Mouse (Mus musculus) erythroid progenitor cell, adult 5-6 weeks (primary cell): ENCODE measurements around the gene Slc27a4. TPM values are rescaled to one million over a fixed set of nuclear protein-coding genes. Genes with fewer than 3 reads are reported as not detected.

ENCODE experiments used
- ATAC-seq: replicated peaks from 2 replicates; pipeline ENCODE4 v1.8.0; 2016; ENCODE audit warnings: moderate number of reproducible peaks, mild to moderate bottlenecking, moderate TSS enrichment, inconsistent platforms; ENCODE audit not compliant: poor library complexity, low FRiP score, severe bottlenecking
- total RNA-seq, 2 experiments: library from RNA; stranded (forward) in 1 of 2; stranded (reverse) in 1 of 2; fragments of 150-400 nt in 1 of 2; fragments of 186-747, 209-891 nt in 1 of 2; gene quantifications; 2 replicates each; pipeline versions ENCODE4 v1.2.3 to v1.2.4; 2015 to 2017; ENCODE audit warnings: low replicate concordance in 2 of 2

The Slc27a4 gene
- total RNA-seq, 2 experiments from 2014 or later: 2.0 to 4.6 TPM

GRCm38 (mm10) chr2:29817426-29818232, 15.2 kb downstream of the Slc27a4 start:
- ATAC-seq: peak; percentile 80

DNA sequence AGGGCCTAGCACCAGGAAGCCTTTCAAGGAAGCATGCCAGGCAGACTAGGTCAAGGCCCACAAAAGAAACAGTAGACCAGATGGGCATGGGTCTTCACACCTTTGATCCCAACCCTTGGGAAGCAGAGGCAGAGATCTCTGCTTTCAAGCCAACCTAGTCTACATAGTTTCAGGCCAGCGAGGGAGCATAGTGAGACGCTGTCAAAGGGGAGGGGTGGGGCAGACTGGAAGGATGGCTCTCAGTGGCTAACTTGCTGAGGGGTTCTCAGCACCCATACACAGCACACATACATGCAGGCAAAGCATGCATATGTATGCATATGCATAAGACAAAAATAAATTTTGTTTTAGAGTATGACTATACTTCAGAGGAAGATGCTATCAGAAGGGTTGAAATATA, 16.9 kb downstream of the Slc27a4 start:
- ATAC-seq: no peak

GRCm38 (mm10) chr2:29820025-29820817, 17.8 kb downstream of the Slc27a4 start, which contains the start of gene Urm1:
Urm1 (plus strand) TSS chr2:29820075.
- ATAC-seq: peak; percentile 44

DNA sequence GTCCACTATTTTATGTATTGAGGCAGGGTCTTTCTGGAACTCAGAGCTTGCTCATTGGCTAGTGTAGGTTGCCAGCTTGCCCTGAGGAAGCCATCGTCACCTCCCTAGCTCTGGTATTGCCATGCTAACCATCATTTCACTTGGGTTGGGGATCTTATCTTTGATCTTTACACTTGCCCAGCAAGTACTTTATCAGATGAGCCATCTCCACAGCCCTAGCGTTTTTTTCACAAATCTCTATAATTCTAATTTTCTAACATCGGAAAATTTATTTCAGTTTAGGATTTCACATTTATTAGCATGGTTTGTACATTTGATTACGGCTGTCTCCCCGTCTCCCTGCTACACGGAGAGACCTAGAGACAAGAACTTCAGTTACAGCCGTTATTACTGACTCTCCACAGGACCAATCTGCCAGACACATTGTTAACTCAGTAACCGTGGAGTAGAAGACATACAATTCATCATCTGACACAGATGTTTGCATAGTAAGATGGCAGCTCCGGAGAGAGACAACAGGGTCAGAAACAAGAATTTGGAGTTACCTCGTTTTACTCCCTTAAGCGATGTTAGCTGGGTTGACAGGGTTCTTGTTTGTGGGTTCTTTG, 24.0 kb downstream of the Slc27a4 start:
- peak; percentile 21 for ATAC-seq

DNA sequence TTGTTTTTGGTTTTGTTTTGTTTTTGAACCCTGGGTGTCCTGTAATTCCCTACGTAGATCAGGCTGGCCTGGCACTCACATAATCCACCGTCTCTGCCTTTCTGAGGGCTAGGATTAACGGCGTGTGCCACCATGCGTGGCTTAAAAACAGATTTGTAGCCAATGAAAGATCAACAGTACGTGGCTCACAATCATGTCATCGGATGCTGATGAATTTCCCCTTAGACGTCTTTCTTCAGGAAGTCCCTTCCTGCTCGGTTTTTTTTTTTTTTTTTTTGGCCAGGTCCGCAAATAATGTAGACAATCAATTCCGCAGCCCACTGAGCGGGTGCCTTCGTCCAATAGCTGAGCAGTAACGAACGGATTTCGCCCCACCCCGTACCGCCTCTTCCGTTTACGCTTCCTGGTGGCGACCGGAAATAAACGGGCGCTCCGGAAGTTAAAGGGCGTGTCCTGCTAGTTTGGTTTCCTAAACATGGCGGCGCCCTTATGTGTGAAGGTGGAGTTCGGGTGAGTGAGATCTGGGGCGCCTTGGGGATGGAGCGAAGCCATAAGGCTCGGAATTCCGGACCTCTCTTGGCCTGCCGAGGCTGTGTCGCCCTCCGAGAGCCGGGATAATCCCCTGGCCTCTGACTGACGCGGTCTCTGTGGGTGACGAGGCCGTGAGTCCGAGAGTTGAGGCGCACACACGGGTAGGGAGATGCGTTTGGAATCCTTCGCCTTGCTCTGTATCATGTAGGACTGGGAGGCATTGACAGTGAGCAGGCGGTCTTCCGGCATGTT, 24.7 kb downstream of the Slc27a4 start:
- ATAC-seq: peak; percentile 99

- ATAC-seq: peak; percentile 5; the same call in 1 of the 2 replicates
These were observed 25.2 kb downstream of the Slc27a4 start for GRCm38 (mm10) chr2:29827709-29828024.

DNA sequence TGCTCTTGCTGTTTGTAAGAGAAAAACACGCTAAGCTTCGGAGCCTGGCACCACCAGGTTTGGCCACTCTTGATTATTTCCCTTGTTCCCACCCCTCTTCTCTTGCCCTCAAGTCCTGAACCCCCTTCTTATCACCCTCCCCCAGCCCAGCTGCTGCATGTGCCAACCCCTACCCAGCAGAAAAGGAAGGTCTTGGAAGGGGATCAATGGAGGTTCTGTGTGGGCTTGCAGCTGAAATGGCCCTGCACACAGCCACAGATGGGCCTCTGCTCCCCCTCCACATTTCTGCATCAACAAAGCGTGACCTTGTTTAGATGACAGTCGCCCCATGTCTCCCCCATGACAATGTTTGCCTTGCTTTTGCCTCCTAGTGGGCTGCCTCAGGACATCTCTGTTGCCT, 28.7 kb downstream of the Slc27a4 start:
- no peak for ATAC-seq

DNA sequence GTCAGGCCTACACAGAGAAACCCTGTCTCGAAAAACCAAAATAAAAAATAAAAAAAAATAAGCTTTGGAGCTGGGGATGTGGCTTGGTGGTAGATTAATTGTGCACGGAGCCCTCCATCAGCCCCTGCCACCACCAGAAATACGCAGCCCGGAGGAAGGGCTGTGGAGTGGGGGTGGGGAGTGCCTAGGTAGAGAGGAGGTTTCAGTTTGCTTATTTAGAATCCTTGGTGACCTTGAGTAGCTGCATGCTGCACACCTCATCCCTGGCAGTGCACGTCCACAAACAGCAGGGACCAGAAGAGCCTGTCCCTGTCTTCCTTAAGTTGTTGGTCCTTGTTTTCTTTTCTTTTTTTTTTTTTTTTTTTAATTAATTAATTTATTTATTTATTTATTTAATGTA, 31.4 kb downstream of the Slc27a4 start:
- no peak for ATAC-seq

DNA sequence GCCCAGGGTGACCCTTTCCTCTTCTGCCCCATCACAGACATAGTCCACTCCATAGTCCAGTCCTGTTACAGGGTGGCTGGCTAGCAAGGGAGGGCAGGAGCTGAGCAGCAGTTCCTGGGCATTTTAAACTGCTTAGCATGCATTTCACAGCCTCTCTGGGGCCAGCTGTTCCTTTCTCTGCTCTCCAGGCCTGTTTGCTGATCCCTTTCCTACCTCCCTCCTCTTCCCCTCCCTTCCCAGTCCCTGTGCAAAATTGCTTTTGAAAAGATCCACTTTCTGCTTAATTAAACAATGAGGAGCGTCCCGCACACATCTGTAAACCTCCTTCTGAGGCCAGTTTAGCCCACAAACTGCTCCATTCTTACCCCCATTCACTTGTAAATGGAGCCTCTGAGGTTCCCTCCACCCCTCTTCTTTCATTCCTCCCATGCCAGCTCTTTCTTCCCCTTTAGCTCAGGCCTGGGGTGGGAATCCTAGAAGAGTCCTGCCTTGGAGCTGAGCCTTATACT, 33.0 kb downstream of the Slc27a4 start:
- no peak for ATAC-seq

DNA sequence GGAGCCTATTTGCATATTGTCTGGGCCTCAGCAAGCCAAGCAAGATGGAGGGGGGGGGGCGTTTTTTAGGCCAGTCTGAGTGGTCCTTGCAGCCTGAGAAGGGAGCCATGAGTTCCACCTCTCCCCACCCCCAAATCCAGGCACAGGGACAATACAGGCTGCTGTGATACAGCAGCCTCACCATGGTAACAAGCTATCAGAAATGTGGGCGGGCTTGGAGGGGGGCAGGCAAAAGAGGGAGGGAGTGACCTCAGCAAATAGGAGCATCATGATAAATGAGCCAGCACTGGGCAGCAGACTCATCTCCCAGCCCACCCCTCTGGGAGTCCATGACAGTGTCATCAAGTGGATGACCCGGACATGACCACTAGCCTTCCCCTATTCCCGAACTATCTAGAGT, 37.0 kb downstream of the Slc27a4 start:
- ATAC-seq: no peak

DNA sequence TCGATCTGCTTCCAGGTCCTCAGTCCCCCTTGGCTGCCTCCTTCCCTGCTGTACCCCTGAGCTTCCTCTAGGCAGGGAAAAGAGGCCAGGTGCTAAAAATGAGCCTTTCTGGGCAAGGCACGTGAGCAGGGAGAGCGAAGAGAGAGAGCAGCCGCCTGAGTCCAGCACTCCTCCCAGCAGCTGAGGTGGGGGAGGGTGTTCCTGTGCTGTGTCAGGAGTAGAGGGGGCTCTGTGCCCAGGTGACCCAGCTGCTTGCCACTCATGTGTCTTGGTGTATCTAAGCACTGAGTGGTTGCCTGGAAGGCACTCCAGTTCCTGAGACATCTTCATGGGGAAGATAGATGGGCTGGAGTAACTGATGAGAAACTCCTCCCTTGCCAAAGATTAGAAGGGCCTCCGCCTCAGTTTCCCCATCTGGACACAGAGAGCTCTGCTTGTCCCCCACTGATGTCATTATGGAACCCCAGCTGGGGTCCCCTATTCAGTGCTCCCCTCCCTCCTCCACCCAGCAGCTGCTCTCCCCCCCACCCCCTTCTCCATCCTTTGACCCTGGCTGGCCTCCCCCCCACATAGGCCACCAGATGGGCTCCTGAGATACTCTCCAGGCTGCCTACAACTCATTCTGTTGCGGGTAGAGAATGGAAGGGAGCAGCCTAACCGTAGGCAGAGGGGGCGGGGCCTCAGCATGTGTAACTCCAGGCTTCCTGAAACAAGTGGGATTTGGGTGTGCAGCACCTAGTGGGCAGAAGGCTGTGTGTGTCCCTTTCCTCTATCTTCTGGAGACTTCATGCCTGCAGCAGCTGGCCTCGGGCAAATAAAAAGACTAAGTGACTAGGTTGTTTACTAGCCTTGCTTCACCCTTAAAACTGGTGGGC, 41.0 kb downstream of the Slc27a4 start:
- ATAC-seq: no peak

GRCm38 (mm10) chr2:29844115-29844514, 41.7 kb downstream of the Slc27a4 start:
- ATAC-seq: no peak

DNA sequence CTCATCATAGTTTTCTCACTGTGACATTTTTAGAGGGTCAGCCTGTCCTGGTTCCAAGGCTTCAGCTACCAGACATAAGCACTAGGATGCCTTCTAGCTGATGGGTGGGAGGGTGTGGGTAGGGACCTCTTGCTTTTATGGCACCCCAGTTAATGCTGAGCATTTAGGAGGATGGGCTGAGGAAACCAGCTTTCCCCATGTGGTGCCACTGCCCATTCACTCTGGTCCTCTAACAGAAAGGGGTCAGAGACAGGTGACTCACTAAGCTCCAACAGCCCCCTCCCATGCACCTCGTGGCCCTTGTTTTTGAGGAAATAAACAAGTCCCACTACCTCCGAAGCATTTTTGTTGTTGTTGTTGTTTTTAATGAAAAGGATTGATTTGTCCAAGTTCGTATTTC, 42.2 kb downstream of the Slc27a4 start:
- ATAC-seq: no peak

- ATAC-seq: no peak
These were observed 43.2 kb downstream of the Slc27a4 start for GRCm38 (mm10) chr2:29845636-29846035.

DNA sequence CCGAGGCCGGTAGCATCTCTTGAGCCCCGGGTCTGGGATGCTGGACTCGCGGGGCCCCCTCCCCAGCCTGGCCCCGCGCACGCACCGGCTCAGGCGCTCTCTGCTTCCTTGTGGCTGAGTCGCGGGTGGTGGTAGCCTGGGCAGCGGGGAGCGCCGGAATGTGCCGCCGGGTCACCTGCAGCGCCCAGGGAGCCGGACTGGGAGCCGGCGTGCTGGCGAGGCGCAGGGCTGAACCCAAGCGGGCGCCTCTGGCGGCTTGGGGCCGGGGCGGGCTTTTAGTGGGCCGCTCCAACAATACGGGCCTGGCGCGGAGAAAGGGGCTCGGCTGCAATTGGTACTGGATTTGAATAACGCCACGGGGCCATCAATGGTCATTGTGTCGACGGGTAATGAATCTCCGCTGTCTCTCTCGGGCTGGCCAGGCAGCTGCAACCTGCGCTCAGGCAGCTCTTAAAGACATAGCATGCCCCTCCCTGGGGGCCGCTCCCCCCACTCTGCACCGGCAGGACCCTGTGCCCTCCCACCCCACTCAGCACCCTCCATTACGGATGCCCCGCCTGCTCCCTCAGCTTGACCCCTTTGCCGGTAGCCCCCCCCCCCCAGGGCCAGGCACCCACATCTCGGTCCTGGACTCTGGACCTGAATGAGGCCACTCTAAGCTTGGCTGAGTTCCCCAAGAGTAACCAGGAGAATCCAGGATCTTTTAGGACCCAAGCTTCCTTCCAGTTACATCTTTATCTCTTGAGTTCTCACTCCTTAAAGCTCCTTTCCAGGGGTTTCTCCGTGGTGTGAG, 43.8 kb downstream of the Slc27a4 start:
- ATAC-seq: no peak

- no peak for ATAC-seq
These were observed 44.5 kb downstream of the Slc27a4 start for GRCm38 (mm10) chr2:29846911-29847310.

GRCm38 (mm10) chr2:29849041-29849440, 46.6 kb downstream of the Slc27a4 start:
- no peak for ATAC-seq

GRCm38 (mm10) chr2:29849841-29850480, 47.5 kb downstream of the Slc27a4 start:
- ATAC-seq: no peak
